Mouse (Mus musculus): ENCODE measurements around the gene Gm49378. TPM values are rescaled to one million over a fixed set of nuclear protein-coding genes. Genes with fewer than 3 reads are reported as not detected.

Gm49378 gene
- polyA plus RNA-seq, 1 experiment from 2014 or later = 3.0 TPM

GRCm38 (mm10) chr14:55598521-55599390 is 38.9 kb downstream of the Gm49378 start:
- no peak overlapping the region for H3K4me2 ChIP-seq (replicated peaks)
- no peaks in the 10 kb centered on the region for H3K9me3 ChIP-seq
- no peak overlapping the region for H3K9ac ChIP-seq
- H3K36me3 ChIP-seq = peaks cover 87% of the 10 kb centered on the region
- H3K27ac ChIP-seq = no peak overlapping the region
- H3K27me3 ChIP-seq = no peaks in the 10 kb centered on the region
- peaks cover 5% of the 10 kb centered on the region; the same call in 1 of the 2 replicates for H3K4me1 ChIP-seq
- no peak overlapping the region for H3K4me3 ChIP-seq
- ATAC-seq (ENCODE audit: insufficient number of reproducible peaks, insufficient read depth, low FRiP score, low TSS enrichment) = no peak
- 94% methylated on average over 21 of the region's 21 CpGs for WGBS

GRCm38 (mm10) chr14:55596036-55596690 is 41.5 kb downstream of the Gm49378 start:
- H3K27ac ChIP-seq = no peak overlapping the region
- H3K9ac ChIP-seq = 0 out of 2 replicates have a peak overlapping the region, but pooled peaks have one; percentile 24
- peaks cover 14% of the 10 kb centered on the region for H3K4me1 ChIP-seq
- no peaks in the 10 kb centered on the region for H3K27me3 ChIP-seq
- peaks cover 66% of the 10 kb centered on the region for H3K36me3 ChIP-seq
- WGBS = 82% methylated on average over 13 of the region's 13 CpGs
- H3K4me3 ChIP-seq = no peak overlapping the region
- no peak overlapping the region for H3K4me2 ChIP-seq (replicated peaks)
- H3K9me3 ChIP-seq = no peaks in the 10 kb centered on the region
- ATAC-seq (ENCODE audit: insufficient number of reproducible peaks, insufficient read depth, low FRiP score, low TSS enrichment) = no peak

GRCm38 (mm10) chr14:55592226-55592625 is 45.5 kb downstream of the Gm49378 start:
- no peak for ATAC-seq (ENCODE audit: insufficient number of reproducible peaks, insufficient read depth, low FRiP score, low TSS enrichment)
- H3K27ac ChIP-seq = peak overlapping the region; percentile 97; the same call in 1 of the 2 replicates
- no peaks in the 10 kb centered on the region for H3K27me3 ChIP-seq
- peak overlapping the region; percentile 88 for H3K4me2 ChIP-seq (replicated peaks)
- H3K9me3 ChIP-seq = no peaks in the 10 kb centered on the region
- H3K4me3 ChIP-seq = peak overlapping the region; percentile 71
- peaks cover 23% of the 10 kb centered on the region for H3K4me1 ChIP-seq
- H3K9ac ChIP-seq = peak overlapping the region; percentile 77
- peaks cover 35% of the 10 kb centered on the region for H3K36me3 ChIP-seq
- 3% methylated on average over 16 of the region's 16 CpGs for WGBS

GRCm38 (mm10) chr14:55591331-55591891 is 46.3 kb downstream of the Gm49378 start, which contains the start of gene Rnf31:
TSS of gene Rnf31 (plus strand) at chr14:55591708.
- peak within 1 kb of the TSS; percentile 88 for H3K4me2 ChIP-seq (replicated peaks)
- peak within 1 kb of the TSS; percentile 77 for H3K9ac ChIP-seq
- H3K27me3 ChIP-seq = no peaks in the 10 kb centered on the region
- peaks cover 23% of the 10 kb centered on the region for H3K4me1 ChIP-seq
- under 1% methylated on average over 33 of the region's 33 CpGs for WGBS
- peak within 1 kb of the TSS; percentile 71 for H3K4me3 ChIP-seq
- peak; percentile 91 for ATAC-seq (ENCODE audit: insufficient number of reproducible peaks, insufficient read depth, low FRiP score, low TSS enrichment)
- peaks cover 32% of the 10 kb centered on the region for H3K36me3 ChIP-seq
- H3K9me3 ChIP-seq = no peaks in the 10 kb centered on the region
- peak within 1 kb of the TSS; percentile 97 for H3K27ac ChIP-seq

- peak; percentile 96 for ATAC-seq (ENCODE audit: insufficient number of reproducible peaks, insufficient read depth, low FRiP score, low TSS enrichment)
- peak within 1 kb of the TSS; percentile 97 for H3K27ac ChIP-seq
- no peaks in the 10 kb centered on the region for H3K9me3 ChIP-seq
- H3K4me2 ChIP-seq (replicated peaks) = peak within 1 kb of the TSS; percentile 88
- peaks cover 26% of the 10 kb centered on the region for H3K36me3 ChIP-seq
- WGBS = 1% methylated on average over 22 of the region's 22 CpGs
- peaks cover 23% of the 10 kb centered on the region for H3K4me1 ChIP-seq
- H3K9ac ChIP-seq = peak within 1 kb of the TSS; percentile 77
- peak within 1 kb of the TSS; percentile 71 for H3K4me3 ChIP-seq
- H3K27me3 ChIP-seq = no peaks in the 10 kb centered on the region
Measured at GRCm38 (mm10) chr14:55590748-55591330, 46.9 kb downstream of the Gm49378 start, which contains the start of gene Psme2. TSS of gene Psme2 (minus strand) at chr14:55591113.

- H3K27ac ChIP-seq = peak overlapping the region; percentile 97; the same call in 1 of the 2 replicates
- no peak for ATAC-seq (ENCODE audit: insufficient number of reproducible peaks, insufficient read depth, low FRiP score, low TSS enrichment)
- H3K4me2 ChIP-seq (replicated peaks) = peak overlapping the region; percentile 88
Measured at GRCm38 (mm10) chr14:55589771-55590448, 47.8 kb downstream of the Gm49378 start.

GRCm38 (mm10) chr14:55589271-55589670 is 48.4 kb downstream of the Gm49378 start:
- H3K9ac ChIP-seq = no peak overlapping the region
- peaks cover 29% of the 10 kb centered on the region for H3K4me1 ChIP-seq
- H3K4me2 ChIP-seq (replicated peaks) = no peak overlapping the region
- H3K9me3 ChIP-seq = no peaks in the 10 kb centered on the region
- 0 out of 2 replicates have a peak, but pooled peaks cover 2% of the 10 kb centered on the region for H3K27me3 ChIP-seq
- H3K4me3 ChIP-seq = no peak overlapping the region
- peaks cover 10% of the 10 kb centered on the region for H3K36me3 ChIP-seq
- no peak overlapping the region for H3K27ac ChIP-seq
- WGBS = 92% methylated on average over 5 of the region's 5 CpGs
- ATAC-seq (ENCODE audit: insufficient number of reproducible peaks, insufficient read depth, low FRiP score, low TSS enrichment) = no peak

More at GRCm38 (mm10) chr14:55589771-55590448, 47.8 kb downstream of the Gm49378 start:
- Histone ChIP-seq H3K4me3 (peak overlapping the region; percentile 71), H3K27me3 (0 out of 2 replicates have a peak, but pooled peaks cover 2% of the 10 kb centered on the region), H3K36me3 (peaks cover 17% of the 10 kb centered on the region), H3K9me3 (no peaks in the 10 kb centered on the region), H3K9ac (peak overlapping the region; percentile 73; the same call in 1 of the 2 replicates), H3K4me1 (peaks cover 24% of the 10 kb centered on the region)
- 83% methylated on average over 11 of the region's 11 CpGs for WGBS

- Histone ChIP-seq H3K4me1 (peaks cover 15% of the 10 kb centered on the region), H3K9ac (no peak overlapping the region), H3K27me3 (0 out of 2 replicates have a peak, but pooled peaks cover 2% of the 10 kb centered on the region), H3K36me3 (peaks cover 15% of the 10 kb centered on the region), H3K4me2 (replicated peaks) (no peak overlapping the region), H3K27ac (no peak overlapping the region), H3K4me3 (no peak overlapping the region), H3K9me3 (no peaks in the 10 kb centered on the region)
- no peak for ATAC-seq (ENCODE audit: insufficient number of reproducible peaks, insufficient read depth, low FRiP score, low TSS enrichment)
- 88% methylated on average over 2 of the region's 2 CpGs for WGBS
Measured at GRCm38 (mm10) chr14:55586149-55586548, 51.5 kb downstream of the Gm49378 start.

- 62% methylated on average over 6 of the region's 6 CpGs for WGBS
Measured at GRCm38 (mm10) chr14:55585566-55585960, 52.1 kb downstream of the Gm49378 start.

GRCm38 (mm10) chr14:55584702-55585565 is 52.8 kb downstream of the Gm49378 start, which contains the start of gene Emc9:
TSS of gene Emc9 (minus strand) at chr14:55585302.
- H3K27ac ChIP-seq = no peak within 1 kb of the TSS
- H3K36me3 ChIP-seq = peaks cover 27% of the 10 kb centered on the region
- ATAC-seq (ENCODE audit: insufficient number of reproducible peaks, insufficient read depth, low FRiP score, low TSS enrichment) = no peak

More at GRCm38 (mm10) chr14:55585566-55585960, 52.1 kb downstream of the Gm49378 start:
- peaks cover 15% of the 10 kb centered on the region for H3K4me1 ChIP-seq
- no peak overlapping the region for H3K9ac ChIP-seq
- ATAC-seq (ENCODE audit: insufficient number of reproducible peaks, insufficient read depth, low FRiP score, low TSS enrichment) = no peak
- no peaks in the 10 kb centered on the region for H3K9me3 ChIP-seq
- H3K4me2 ChIP-seq (replicated peaks) = peak overlapping the region; percentile 69; the same call in 1 of the 2 replicates
- H3K4me3 ChIP-seq = no peak overlapping the region
- peaks cover 21% of the 10 kb centered on the region for H3K36me3 ChIP-seq
- H3K27ac ChIP-seq = no peak overlapping the region
- H3K27me3 ChIP-seq = 0 out of 2 replicates have a peak, but pooled peaks cover 2% of the 10 kb centered on the region

More at GRCm38 (mm10) chr14:55584702-55585565, 52.8 kb downstream of the Gm49378 start, which contains the start of gene Emc9:
- Histone ChIP-seq H3K9ac (peak within 1 kb of the TSS; percentile 53), H3K4me2 (replicated peaks) (peak within 1 kb of the TSS; percentile 69), H3K4me3 (peak within 1 kb of the TSS; percentile 41), H3K4me1 (peaks cover 12% of the 10 kb centered on the region), H3K27me3 (0 out of 2 replicates have a peak, but pooled peaks cover 2% of the 10 kb centered on the region), H3K9me3 (no peaks in the 10 kb centered on the region)
- 1% methylated on average over 43 of the region's 43 CpGs for WGBS

Measured in embryonic facial prominence, embryonic 12.5 days (tissue).